Mouse (Mus musculus): Measurements from ENCODE around the gene Sh3bgrl2.

- TF ChIP-seq POLR2A (IDR thresholded peaks at IDR 0.05; ENCODE audit: borderline replicate concordance, extremely low read depth, low read depth, low read length) (no peak), CTCF (IDR thresholded peaks at IDR 0.05; ENCODE audit: insufficient read depth, low read length) (no peak)
Observed at GRCm38 (mm10) chr9:83608135-83608534, 60.0 kb downstream of the Sh3bgrl2 start.

All from lung, adult 2 months (tissue).